Mouse (Mus musculus) liver, embryonic 13.5 days (tissue): ENCODE data around the gene Zp3. TPM values are rescaled to one million over a fixed set of nuclear protein-coding genes. Genes with fewer than 3 reads are reported as not detected.

ENCODE experiments used
- ATAC-seq: fragments of 200-750 bp; cut with Nextera tagmentation; 2 replicates; pipeline ENCODE4 v1.8.0; 2017; ENCODE audit warnings: low read depth, mild to moderate bottlenecking, moderate number of reproducible peaks, moderate library complexity
- DNase-seq: peaks from one replicate; pipeline ENCODE4 v3.0.0; 2022
- H3K27ac ChIP-seq: fragments of 300-500 bp; sonication (generic); 2 replicates; pipeline ENCODE4 v1.5.1; 2015; ENCODE audit warnings: moderate library complexity, mild to moderate bottlenecking, inconsistent platforms
- H3K27me3 ChIP-seq: fragments of 300-500 bp; sonication (generic); 2 replicates; pipeline ENCODE4 v1.6.1; 2015; ENCODE audit warnings: mild to moderate bottlenecking, inconsistent platforms
- H3K36me3 ChIP-seq: fragments of 300-500 bp; sonication (generic); 2 replicates; pipeline ENCODE4 v1.6.1; 2015; ENCODE audit warnings: mild to moderate bottlenecking, inconsistent platforms
- H3K4me1 ChIP-seq: fragments of 300-500 bp; sonication (generic); replicated peaks from 2 replicates; pipeline ENCODE4 v1.6.1; 2015; ENCODE audit warnings: inconsistent platforms
- H3K4me2 ChIP-seq: fragments of 300-500 bp; sonication (generic); 2 replicates; pipeline ENCODE4 v1.6.1; 2015; ENCODE audit warnings: inconsistent platforms, mild to moderate bottlenecking, moderate library complexity
- H3K4me3 ChIP-seq: fragments of 300-500 bp; sonication (generic); replicated peaks from 2 replicates; pipeline ENCODE4 v1.5.1; 2015; ENCODE audit warnings: mild to moderate bottlenecking, inconsistent platforms
- H3K9ac ChIP-seq: fragments of 300-500 bp; sonication (generic); 2 replicates; pipeline ENCODE4 v1.6.1; 2015; ENCODE audit warnings: mild to moderate bottlenecking, inconsistent platforms
- H3K9me3 ChIP-seq: fragments of 300-500 bp; sonication (generic); replicated peaks from 2 replicates; pipeline ENCODE4 v1.6.1; 2016; ENCODE audit warnings: inconsistent platforms
- WGBS: fragments of 180-500 bp; shearing (Covaris S2); methylation state at CpG from one replicate; pipeline ENCODE4 v1.1.7; 2015; ENCODE audit not compliant: insufficient replicate concordance; 5-methylcytosine and 5-hydroxymethylcytosine counted together
- polyA plus RNA-seq: library from polyadenylated mRNA; unstranded; fragments of >200 nt; fragmentation: Nextera tagmentation; extraction: Ambion mirVana; gene quantifications from 2 replicates; pipeline ENCODE4 v1.2.1, GENCODE M21; 2015

The Zp3 gene
- polyA plus RNA-seq, 1 experiment from 2014 or later = not detected

DNA sequence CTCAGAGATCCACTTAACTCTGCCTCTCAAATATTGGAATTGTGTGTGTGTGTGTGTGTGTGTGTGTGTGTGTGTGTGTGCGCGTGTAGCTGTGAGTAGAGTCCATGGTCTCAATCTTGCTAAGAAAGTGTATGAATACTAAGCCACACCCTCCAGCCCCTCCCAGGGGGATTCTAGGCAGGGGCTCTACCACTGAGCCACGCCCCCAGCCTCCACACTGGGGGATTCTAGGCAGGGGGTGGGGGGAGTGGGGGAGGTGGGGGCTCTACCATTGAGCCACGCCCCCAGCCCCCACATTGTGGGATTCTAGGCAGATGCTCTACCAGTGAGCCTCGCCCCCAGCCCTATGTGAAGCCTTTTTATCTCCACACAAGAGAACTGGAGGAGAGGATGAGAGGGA, 33.3 kb upstream of the Zp3 start:
- DNase-seq = no peak
- Histone ChIP-seq H3K9me3 (0 out of 2 replicates have a peak, but pooled peaks cover 3% of the 10 kb centered on the region), H3K4me2 (no peak overlapping the region), H3K4me3 (no peak overlapping the region), H3K4me1 (peaks cover 21% of the 10 kb centered on the region), H3K27ac (no peak overlapping the region), H3K36me3 (no peaks in the 10 kb centered on the region), H3K9ac (no peak overlapping the region), H3K27me3 (no peaks in the 10 kb centered on the region)
- ATAC-seq = no peak
- 70% methylated on average over 5 of the region's 5 CpGs for WGBS

- H3K4me3 ChIP-seq = peak overlapping the region; percentile 6; the same call in 1 of the 2 replicates
- peak overlapping the region; percentile 80 for H3K27ac ChIP-seq
- H3K9ac ChIP-seq = peak overlapping the region; percentile 61
- no peaks in the 10 kb centered on the region for H3K36me3 ChIP-seq
- H3K9me3 ChIP-seq = no peaks in the 10 kb centered on the region
- ATAC-seq (peak; percentile 86), DNase-seq (peak; percentile 73)
- H3K4me2 ChIP-seq = peak overlapping the region; percentile 51
- H3K27me3 ChIP-seq = no peaks in the 10 kb centered on the region
- peaks cover 25% of the 10 kb centered on the region for H3K4me1 ChIP-seq
- WGBS = 44% methylated on average over 11 of the region's 11 CpGs
These were observed 29.0 kb upstream of the Zp3 start for GRCm38 (mm10) chr5:135950710-135951412.

GRCm38 (mm10) chr5:135951660-135952059, 28.2 kb upstream of the Zp3 start:
- Histone ChIP-seq H3K4me1 (peaks cover 28% of the 10 kb centered on the region), H3K4me2 (peak overlapping the region; percentile 51; the same call in 1 of the 2 replicates), H3K4me3 (no peak overlapping the region), H3K9ac (peak overlapping the region; percentile 61; the same call in 1 of the 2 replicates), H3K27ac (peak overlapping the region; percentile 80), H3K27me3 (no peaks in the 10 kb centered on the region), H3K36me3 (no peaks in the 10 kb centered on the region), H3K9me3 (no peaks in the 10 kb centered on the region)
- DNase-seq (no peak), ATAC-seq (peak; percentile 69)
- 74% methylated on average over 2 of the region's 2 CpGs for whole genome bisulfite sequencing

- H3K4me1 ChIP-seq = peaks cover 35% of the 10 kb centered on the region
- ATAC-seq (no peak), DNase-seq (no peak)
- 78% methylated on average over 2 of the region's 2 CpGs for WGBS
- H3K9ac ChIP-seq = no peak overlapping the region
- no peaks in the 10 kb centered on the region for H3K36me3 ChIP-seq
- H3K4me3 ChIP-seq = no peak overlapping the region
- H3K27me3 ChIP-seq = no peaks in the 10 kb centered on the region
- H3K4me2 ChIP-seq = no peak overlapping the region
- no peak overlapping the region for H3K27ac ChIP-seq
- H3K9me3 ChIP-seq = no peaks in the 10 kb centered on the region
These were observed 27.1 kb upstream of the Zp3 start for GRCm38 (mm10) chr5:135952830-135953229.

DNA sequence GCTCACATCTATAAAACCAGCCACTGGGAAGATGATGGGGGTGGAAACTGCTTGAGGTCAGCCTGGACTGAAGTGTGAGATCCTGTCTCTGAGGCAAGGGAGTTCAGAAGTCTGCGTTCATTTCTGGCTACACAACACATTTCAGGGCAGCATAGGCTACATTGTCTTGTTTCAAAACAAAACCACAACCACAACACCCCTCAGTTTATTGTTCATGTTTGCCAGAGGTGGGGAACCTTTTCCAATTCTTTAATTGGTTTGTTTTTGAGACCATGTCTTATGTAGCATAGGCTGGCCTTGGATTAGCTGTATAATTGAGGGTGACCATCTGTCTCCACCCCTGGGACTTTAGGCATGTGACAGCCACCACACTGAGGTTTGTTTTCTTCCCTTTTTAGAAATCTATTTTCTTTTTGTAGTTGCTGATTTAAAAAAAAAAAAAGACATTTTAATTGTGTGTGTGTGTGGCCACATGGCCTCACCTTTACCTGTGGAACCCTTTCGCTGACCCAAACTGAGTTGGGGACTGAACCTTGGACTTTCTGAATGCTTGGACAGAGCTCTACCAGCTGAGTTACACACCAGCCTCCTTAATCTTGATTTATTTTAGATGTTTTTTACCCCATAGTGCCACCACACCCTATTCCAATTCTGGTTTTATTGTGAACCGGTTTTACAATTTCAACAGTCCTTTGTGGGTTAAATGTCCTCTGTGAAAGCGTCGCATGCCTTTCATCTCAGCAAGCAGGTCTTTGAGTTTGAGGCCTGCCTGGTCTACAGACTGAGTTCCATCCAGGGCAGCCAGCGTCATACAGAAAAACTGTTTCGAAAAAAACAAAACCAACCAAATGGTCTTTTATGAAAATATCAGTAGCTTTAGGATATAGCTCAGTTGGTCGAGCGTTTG, 23.3 kb upstream of the Zp3 start:
- Histone ChIP-seq H3K27me3 (no peaks in the 10 kb centered on the region), H3K27ac (peak overlapping the region; percentile 93), H3K9ac (peak overlapping the region; percentile 72), H3K9me3 (no peaks in the 10 kb centered on the region), H3K36me3 (no peaks in the 10 kb centered on the region), H3K4me1 (peaks cover 58% of the 10 kb centered on the region), H3K4me2 (peak overlapping the region; percentile 70), H3K4me3 (no peak overlapping the region; the same call in 1 of the 2 replicates)
- 68% methylated on average over 9 of the region's 9 CpGs for WGBS
- ATAC-seq (no peak), DNase-seq (no peak)

GRCm38 (mm10) chr5:135957207-135957974, 22.5 kb upstream of the Zp3 start:
- peak; percentile 78 for ATAC-seq
- peak; percentile 97 for DNase-seq
- peak overlapping the region; percentile 70 for H3K4me2 ChIP-seq
- H3K4me3 ChIP-seq = peak overlapping the region; percentile 46
- H3K27ac ChIP-seq = peak overlapping the region; percentile 99
- peak overlapping the region; percentile 72 for H3K9ac ChIP-seq
- H3K9me3 ChIP-seq = no peaks in the 10 kb centered on the region
- H3K36me3 ChIP-seq = no peaks in the 10 kb centered on the region
- H3K4me1 ChIP-seq = peaks cover 57% of the 10 kb centered on the region
- H3K27me3 ChIP-seq = no peaks in the 10 kb centered on the region
- WGBS = 7% methylated on average over 28 of the region's 28 CpGs

DNA sequence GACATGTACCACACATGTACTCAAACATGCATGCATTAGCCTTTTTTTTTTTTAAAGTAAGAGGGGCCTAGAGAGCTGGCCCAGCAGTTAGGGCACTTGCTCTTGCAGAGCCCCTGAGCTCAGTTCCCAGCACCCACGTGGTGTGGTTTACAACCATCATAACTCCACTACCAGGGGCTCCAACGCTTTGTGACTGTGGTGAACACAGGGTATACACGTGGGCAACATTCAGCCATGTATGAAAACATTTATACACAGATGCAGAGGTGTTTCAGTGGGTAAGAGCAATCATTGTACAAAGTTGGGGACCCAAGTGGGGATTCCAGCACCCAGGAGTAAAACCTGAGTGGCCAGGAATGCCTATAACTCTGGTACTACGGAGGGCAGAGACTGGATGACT, 21.5 kb upstream of the Zp3 start:
- Histone ChIP-seq H3K4me1 (peaks cover 63% of the 10 kb centered on the region), H3K36me3 (no peaks in the 10 kb centered on the region), H3K9me3 (no peaks in the 10 kb centered on the region), H3K27me3 (no peaks in the 10 kb centered on the region), H3K9ac (peak overlapping the region; percentile 63), H3K27ac (peak overlapping the region; percentile 99), H3K4me2 (peak overlapping the region; percentile 70), H3K4me3 (no peak overlapping the region)
- no peak for DNase-seq
- ATAC-seq = no peak
- 82% methylated on average over 4 of the region's 4 CpGs for WGBS

DNA sequence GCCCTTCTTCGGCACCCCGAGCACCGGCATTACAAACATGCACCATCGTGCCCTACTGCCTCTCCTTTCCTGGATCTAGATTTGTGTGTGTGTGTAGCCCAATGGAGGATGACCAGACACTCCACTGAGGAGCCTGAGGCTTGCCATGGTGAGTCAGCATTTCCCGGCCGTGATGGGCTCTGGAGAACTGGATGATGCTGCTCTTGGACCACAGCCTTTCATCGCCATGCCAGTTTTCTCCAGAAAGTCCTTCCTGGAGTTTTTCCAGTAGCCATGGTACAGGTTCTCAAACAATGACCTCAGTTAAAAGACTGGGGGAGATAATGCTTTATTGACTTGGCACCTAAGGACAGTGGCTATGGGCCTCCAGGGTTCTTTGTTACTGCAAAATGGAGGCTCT, 20.0 kb upstream of the Zp3 start:
- DNase-seq (no peak), ATAC-seq (no peak)
- 82% methylated on average over 7 of the region's 7 CpGs for WGBS
- 0 out of 2 replicates have a peak, but pooled peaks cover under 1% of the 10 kb centered on the region for H3K27me3 ChIP-seq
- H3K9me3 ChIP-seq = no peaks in the 10 kb centered on the region
- H3K4me3 ChIP-seq = no peak overlapping the region
- peak overlapping the region; percentile 99 for H3K27ac ChIP-seq
- peaks cover 70% of the 10 kb centered on the region for H3K4me1 ChIP-seq
- no peaks in the 10 kb centered on the region for H3K36me3 ChIP-seq
- H3K9ac ChIP-seq = peak overlapping the region; percentile 30; the same call in 1 of the 2 replicates
- no peak overlapping the region for H3K4me2 ChIP-seq

DNA sequence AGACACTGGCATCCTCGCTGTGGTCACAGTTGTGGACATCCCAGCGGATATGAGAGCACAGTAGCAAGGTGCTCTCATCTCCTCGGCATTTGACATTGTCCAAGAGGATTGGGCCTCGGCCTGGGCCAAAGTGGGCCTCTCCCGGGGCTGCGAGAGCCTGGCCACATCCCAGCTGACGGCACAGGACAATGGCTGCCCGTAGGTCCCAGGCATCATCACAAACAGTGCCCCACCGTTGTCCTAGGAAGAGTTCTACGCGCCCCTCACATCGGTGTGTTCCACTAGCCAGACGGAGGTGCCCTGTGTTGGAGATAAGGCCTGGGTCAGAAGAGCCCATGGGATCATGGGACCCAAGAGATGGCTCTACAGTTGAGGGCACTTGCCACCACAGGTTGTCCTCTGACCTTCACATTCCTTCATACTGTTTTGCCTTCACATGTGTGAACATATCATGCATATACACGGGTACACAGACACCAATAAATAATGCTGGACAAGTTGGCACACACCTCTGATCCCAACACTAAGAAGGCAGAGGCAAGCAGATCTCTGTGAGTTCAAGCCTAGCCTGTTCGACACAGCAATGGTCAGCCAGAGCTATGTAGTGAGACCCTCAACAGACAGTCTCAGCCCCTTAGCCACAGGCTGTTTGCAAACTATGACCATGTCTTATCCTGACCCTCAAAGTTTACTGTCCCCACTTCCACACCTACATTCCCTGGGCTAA, 18.8 kb upstream of the Zp3 start:
- Histone ChIP-seq H3K4me1 (peaks cover 76% of the 10 kb centered on the region), H3K4me3 (peak overlapping the region; percentile 70), H3K9me3 (no peaks in the 10 kb centered on the region), H3K36me3 (no peaks in the 10 kb centered on the region), H3K27me3 (0 out of 2 replicates have a peak, but pooled peaks cover 2% of the 10 kb centered on the region), H3K27ac (peak overlapping the region; percentile 99), H3K4me2 (peak overlapping the region; percentile 99), H3K9ac (peak overlapping the region; percentile 76)
- ATAC-seq (no peak), DNase-seq (no peak)
- 82% methylated on average over 15 of the region's 15 CpGs for WGBS

- ATAC-seq (peak; percentile 75), DNase-seq (no peak)
- Histone ChIP-seq H3K9ac (peak overlapping the region; percentile 76), H3K27ac (peak overlapping the region; percentile 99), H3K36me3 (no peaks in the 10 kb centered on the region), H3K9me3 (no peaks in the 10 kb centered on the region), H3K4me1 (peaks cover 66% of the 10 kb centered on the region), H3K4me3 (peak overlapping the region; percentile 70), H3K27me3 (0 out of 2 replicates have a peak, but pooled peaks cover 2% of the 10 kb centered on the region), H3K4me2 (peak overlapping the region; percentile 99)
- under 1% methylated on average over 11 of the region's 11 CpGs for WGBS
These were observed 17.8 kb upstream of the Zp3 start for GRCm38 (mm10) chr5:135962125-135962491.
